Mouse (Mus musculus): ENCODE results near the gene Tmem161b.

GRCm38 (mm10) chr13:84280352-84280751 lies 58.3 kb downstream of the Tmem161b start:
- TF ChIP-seq EP300 (IDR thresholded peaks at IDR 0.05; ENCODE audit: insufficient read depth, low read depth, low read length) (no peak), POLR2A (IDR thresholded peaks at IDR 0.05; ENCODE audit: insufficient read depth, low read length) (no peak), CTCF (IDR thresholded peaks at IDR 0.05; ENCODE audit: low read depth, low read length) (no peak)

Measured in ES-Bruce4 (cell line).